Mouse (Mus musculus) liver, embryonic 16.5 days (tissue): Measurements from ENCODE around the gene Gpm6b. TPM values are rescaled to one million over a fixed set of nuclear protein-coding genes. Genes with fewer than 3 reads are reported as not detected.

ENCODE experiments used
- ATAC-seq: fragments of 200-750 bp; cut with Nextera tagmentation; 2 replicates; pipeline ENCODE4 v1.8.0; 2017; ENCODE audit warnings: low read depth, mild to moderate bottlenecking, moderate number of reproducible peaks, moderate library complexity
- H3K27ac ChIP-seq: fragments of 300-500 bp; sonication (generic); 2 replicates; pipeline ENCODE4 v1.5.1; 2014; ENCODE audit warnings: mild to moderate bottlenecking, low read length
- H3K27me3 ChIP-seq: fragments of 300-500 bp; sonication (generic); 2 replicates; pipeline ENCODE4 v1.6.1; 2014; ENCODE audit warnings: low read depth, low read length, mixed read lengths; ENCODE audit not compliant: control insufficient read depth, insufficient read depth
- H3K36me3 ChIP-seq: fragments of 300-500 bp; sonication (generic); 2 replicates; pipeline ENCODE4 v1.6.1; 2014; ENCODE audit warnings: mild to moderate bottlenecking; ENCODE audit not compliant: control insufficient read depth, insufficient read depth
- H3K4me1 ChIP-seq: fragments of 300-500 bp; sonication (generic); 2 replicates; pipeline ENCODE4 v1.6.1; 2014; ENCODE audit warnings: low read depth, low read length, mixed read lengths; ENCODE audit not compliant: control insufficient read depth
- H3K4me2 ChIP-seq: fragments of 300-500 bp; sonication (generic); 2 replicates; pipeline ENCODE4 v1.6.1; 2014; ENCODE audit warnings: low read depth, low read length, mixed read lengths
- H3K4me3 ChIP-seq: fragments of 300-500 bp; sonication (generic); 2 replicates; pipeline ENCODE4 v1.5.1; 2014; ENCODE audit warnings: low read depth, mild to moderate bottlenecking, low read length
- H3K9ac ChIP-seq: fragments of 300-500 bp; sonication (generic); 2 replicates; pipeline ENCODE4 v1.6.1; 2014; ENCODE audit warnings: low read depth, low read length
- H3K9me3 ChIP-seq: fragments of 300-500 bp; sonication (generic); replicated peaks from 2 replicates; pipeline ENCODE4 v1.6.1; 2016; ENCODE audit warnings: low read length; ENCODE audit not compliant: control insufficient read depth
- WGBS: fragments of 180-500 bp; shearing (Covaris S2); extraction: QIAGEN DNeasy Blood & Tissue Kit; methylation state at CpG from one replicate; pipeline ENCODE4 v1.1.7; 2014; ENCODE audit not compliant: insufficient replicate concordance; 5-methylcytosine and 5-hydroxymethylcytosine counted together
- polyA plus RNA-seq: library from polyadenylated mRNA; unstranded; fragments of >200 nt; fragmentation: Nextera tagmentation; extraction: Ambion mirVana; gene quantifications from 2 replicates; pipeline ENCODE4 v1.2.1, GENCODE M21; 2015

Gpm6b gene
- polyA plus RNA-seq, result 2.1 and 2.2 TPM in 2 replicates

GRCm38 (mm10) chrX:166238831-166239460 lies at the start of gene Gpm6b:
Gpm6b (plus strand) TSS chrX:166238911.
- peak within 1 kb of the TSS; percentile 65 for H3K4me2 ChIP-seq
- WGBS, result 27% methylated on average over 52 of the region's 63 CpGs

GRCm38 (mm10) chrX:166196327-166196726 lies 42.4 kb upstream of the Gpm6b start:
- no peaks in the 10 kb centered on the region for H3K9me3 ChIP-seq
- no peaks in the 10 kb centered on the region for H3K4me1 ChIP-seq
- H3K9ac ChIP-seq, result no peak overlapping the region
- no peak overlapping the region for H3K27ac ChIP-seq
- no peaks in the 10 kb centered on the region for H3K27me3 ChIP-seq
- peak; percentile 67 for ATAC-seq
- no peaks in the 10 kb centered on the region for H3K36me3 ChIP-seq
- no peak overlapping the region for H3K4me2 ChIP-seq
- no peak overlapping the region for H3K4me3 ChIP-seq

More at GRCm38 (mm10) chrX:166238831-166239460, at the start of gene Gpm6b:
- Histone ChIP-seq H3K27me3 (peaks cover 30% of the 10 kb centered on the region), H3K9me3 (no peaks in the 10 kb centered on the region), H3K9ac (no peak within 1 kb of the TSS), H3K4me1 (no peaks in the 10 kb centered on the region), H3K4me3 (peak within 1 kb of the TSS; percentile 48), H3K27ac (no peak within 1 kb of the TSS), H3K36me3 (no peaks in the 10 kb centered on the region)
- ATAC-seq, result peak; percentile 58

GRCm38 (mm10) chrX:166198266-166198665 lies 40.4 kb upstream of the Gpm6b start:
- ATAC-seq, result no peak
- no peaks in the 10 kb centered on the region for H3K9me3 ChIP-seq
- H3K9ac ChIP-seq, result no peak overlapping the region
- no peaks in the 10 kb centered on the region for H3K27me3 ChIP-seq
- no peak overlapping the region for H3K27ac ChIP-seq
- WGBS, result 70% methylated on average over 2 of the region's 2 CpGs
- no peak overlapping the region for H3K4me3 ChIP-seq
- H3K4me1 ChIP-seq, result no peaks in the 10 kb centered on the region
- H3K36me3 ChIP-seq, result no peaks in the 10 kb centered on the region
- no peak overlapping the region for H3K4me2 ChIP-seq

- no peak overlapping the region for H3K9ac ChIP-seq
- H3K27ac ChIP-seq, result no peak overlapping the region
- no peaks in the 10 kb centered on the region for H3K9me3 ChIP-seq
- no peak overlapping the region for H3K4me3 ChIP-seq
- ATAC-seq, result no peak
- H3K4me2 ChIP-seq, result no peak overlapping the region
- H3K36me3 ChIP-seq, result no peaks in the 10 kb centered on the region
- H3K27me3 ChIP-seq, result no peaks in the 10 kb centered on the region
- H3K4me1 ChIP-seq, result no peaks in the 10 kb centered on the region
Observed at GRCm38 (mm10) chrX:166199812-166200211, 38.9 kb upstream of the Gpm6b start.

- Histone ChIP-seq H3K36me3 (no peaks in the 10 kb centered on the region), H3K9me3 (no peaks in the 10 kb centered on the region), H3K4me2 (no peak overlapping the region), H3K27me3 (no peaks in the 10 kb centered on the region), H3K9ac (no peak overlapping the region), H3K4me1 (no peaks in the 10 kb centered on the region), H3K4me3 (no peak overlapping the region), H3K27ac (no peak overlapping the region)
- WGBS, result 59% methylated on average over 2 of the region's 2 CpGs
- ATAC-seq, result no peak
Observed at GRCm38 (mm10) chrX:166214576-166214975, 24.1 kb upstream of the Gpm6b start.

GRCm38 (mm10) chrX:166216248-166216647 lies 22.5 kb upstream of the Gpm6b start:
- H3K27me3 ChIP-seq, result no peaks in the 10 kb centered on the region; the same call in 1 of the 2 replicates
- no peak overlapping the region for H3K4me3 ChIP-seq
- no peaks in the 10 kb centered on the region for H3K9me3 ChIP-seq
- no peak for ATAC-seq
- no peak overlapping the region for H3K9ac ChIP-seq
- WGBS, result 58% methylated on average over 6 of the region's 6 CpGs
- no peaks in the 10 kb centered on the region for H3K4me1 ChIP-seq
- no peak overlapping the region for H3K4me2 ChIP-seq
- H3K27ac ChIP-seq, result no peak overlapping the region
- no peaks in the 10 kb centered on the region for H3K36me3 ChIP-seq

GRCm38 (mm10) chrX:166216720-166217119 lies 22.0 kb upstream of the Gpm6b start:
- no peak overlapping the region for H3K9ac ChIP-seq
- no peaks in the 10 kb centered on the region for H3K9me3 ChIP-seq
- no peak overlapping the region for H3K27ac ChIP-seq
- no peak overlapping the region for H3K4me2 ChIP-seq
- WGBS, result 51% methylated on average over 8 of the region's 8 CpGs
- no peaks in the 10 kb centered on the region for H3K4me1 ChIP-seq
- H3K4me3 ChIP-seq, result no peak overlapping the region
- H3K36me3 ChIP-seq, result no peaks in the 10 kb centered on the region
- H3K27me3 ChIP-seq, result no peaks in the 10 kb centered on the region; the same call in 1 of the 2 replicates
- ATAC-seq, result no peak

- Histone ChIP-seq H3K4me2 (no peak overlapping the region), H3K27ac (no peak overlapping the region), H3K4me3 (no peak overlapping the region), H3K4me1 (no peaks in the 10 kb centered on the region), H3K9me3 (no peaks in the 10 kb centered on the region), H3K27me3 (no peaks in the 10 kb centered on the region; the same call in 1 of the 2 replicates), H3K36me3 (no peaks in the 10 kb centered on the region), H3K9ac (no peak overlapping the region)
- WGBS, result 30% methylated on average over 5 of the region's 5 CpGs
- no peak for ATAC-seq
Observed at GRCm38 (mm10) chrX:166219331-166219730, 19.4 kb upstream of the Gpm6b start.

- no peaks in the 10 kb centered on the region for H3K9me3 ChIP-seq
- H3K36me3 ChIP-seq, result no peaks in the 10 kb centered on the region
- H3K27ac ChIP-seq, result no peak overlapping the region
- H3K9ac ChIP-seq, result no peak overlapping the region
- H3K4me3 ChIP-seq, result no peak overlapping the region
- no peak overlapping the region for H3K4me2 ChIP-seq
- H3K27me3 ChIP-seq, result no peaks in the 10 kb centered on the region
- WGBS, result 65% methylated on average over 5 of the region's 5 CpGs
- no peak for ATAC-seq
- H3K4me1 ChIP-seq, result no peaks in the 10 kb centered on the region
Observed at GRCm38 (mm10) chrX:166226856-166227255, 11.9 kb upstream of the Gpm6b start.
